Mouse (Mus musculus) heart, adult 8-10 months (tissue): ENCODE data around the gene Fbxo11. TPM values are rescaled to one million over a fixed set of nuclear protein-coding genes. Genes with fewer than 3 reads are reported as not detected.

Source experiments
- DNase-seq: peaks from one replicate; pipeline ENCODE4 v3.0.0; 2022; ENCODE audit warnings: low spot score
- total RNA-seq, 4 experiments: library from RNA; stranded (reverse); gene quantifications; 2 replicates each; pipeline ENCODE4 v1.2.4; 2022

Gene Fbxo11
- 10 to 100 TPM; 31.1 to 37.0 (median 35.5) TPM for total RNA-seq

GRCm38 (mm10) chr17:88065031-88065800 lies at the start of gene Fbxo11:
Gene Fbxo11, minus strand, starts transcription at chr17:88065291.
- no peak for DNase-seq

GRCm38 (mm10) chr17:88113883-88114229 lies 48.8 kb upstream of the Fbxo11 start:
- no peak for DNase-seq

GRCm38 (mm10) chr17:88113015-88113882 lies 48.2 kb upstream of the Fbxo11 start:
- DNase-seq, result no peak

GRCm38 (mm10) chr17:88111865-88112645 lies 47.0 kb upstream of the Fbxo11 start:
- no peak for DNase-seq

- DNase-seq, result no peak
Measured at GRCm38 (mm10) chr17:88111081-88111796, 46.1 kb upstream of the Fbxo11 start.

GRCm38 (mm10) chr17:88107708-88108107 lies 42.6 kb upstream of the Fbxo11 start:
- DNase-seq, result no peak

GRCm38 (mm10) chr17:88106365-88106764 lies 41.3 kb upstream of the Fbxo11 start:
- DNase-seq, result peak; percentile 42

- no peak for DNase-seq
Measured at GRCm38 (mm10) chr17:88102597-88102996, 37.5 kb upstream of the Fbxo11 start.

- no peak for DNase-seq
Measured at GRCm38 (mm10) chr17:88098181-88098852, 33.2 kb upstream of the Fbxo11 start.

- no peak for DNase-seq
Measured at GRCm38 (mm10) chr17:88097543-88097942, 32.5 kb upstream of the Fbxo11 start.

- no peak for DNase-seq
Measured at GRCm38 (mm10) chr17:88096809-88097399, 31.8 kb upstream of the Fbxo11 start.

- no peak for DNase-seq
Measured at GRCm38 (mm10) chr17:88095517-88096198, 30.6 kb upstream of the Fbxo11 start.

GRCm38 (mm10) chr17:88094327-88094726 lies 29.2 kb upstream of the Fbxo11 start:
- DNase-seq, result no peak

GRCm38 (mm10) chr17:88093798-88094197 lies 28.7 kb upstream of the Fbxo11 start:
- DNase-seq, result no peak

- DNase-seq, result no peak
Measured at GRCm38 (mm10) chr17:88085976-88086375, 20.9 kb upstream of the Fbxo11 start.

GRCm38 (mm10) chr17:88081446-88081845 lies 16.4 kb upstream of the Fbxo11 start:
- DNase-seq, result no peak

GRCm38 (mm10) chr17:88079771-88080170 lies 14.7 kb upstream of the Fbxo11 start:
- DNase-seq, result no peak

GRCm38 (mm10) chr17:88072047-88072446 lies 7.0 kb upstream of the Fbxo11 start:
- no peak for DNase-seq

- no peak for DNase-seq
Measured at GRCm38 (mm10) chr17:88068024-88068719, 3.1 kb upstream of the Fbxo11 start.
